Mouse (Mus musculus) neural tube, embryonic 12.5 days (tissue): ENCODE measurements around the gene Metap2. TPM values are rescaled to one million over a fixed set of nuclear protein-coding genes. Genes with fewer than 3 reads are reported as not detected.
A peak's percentile ranks its signal among the peaks of the same experiment; 100 is the strongest.

Experiments
- ATAC-seq: fragments of 200-750 bp; cut with Nextera tagmentation; 2 replicates; pipeline ENCODE4 v1.8.0; 2017; ENCODE audit warnings: low read depth, mild to moderate bottlenecking, moderate TSS enrichment, moderate library complexity; ENCODE audit not compliant: low FRiP score
- H3K27ac ChIP-seq: fragments of 300-500 bp; sonication (generic); 2 replicates; pipeline ENCODE4 v1.5.1; 2016
- H3K27me3 ChIP-seq: fragments of 300-500 bp; sonication (generic); replicated peaks from 2 replicates; pipeline ENCODE4 v1.6.1; 2016; ENCODE audit warnings: mild to moderate bottlenecking
- H3K36me3 ChIP-seq: fragments of 300-500 bp; sonication (generic); 2 replicates; pipeline ENCODE4 v1.6.1; 2016; ENCODE audit warnings: mild to moderate bottlenecking
- H3K4me1 ChIP-seq: fragments of 300-500 bp; sonication (generic); 2 replicates; pipeline ENCODE4 v1.6.1; 2016
- H3K4me2 ChIP-seq: fragments of 300-500 bp; sonication (generic); replicated peaks from 2 replicates; pipeline ENCODE4 v1.6.1; 2016; ENCODE audit warnings: mild to moderate bottlenecking
- H3K4me3 ChIP-seq: fragments of 300-500 bp; sonication (generic); 2 replicates; pipeline ENCODE4 v1.5.1; 2016
- H3K9ac ChIP-seq: fragments of 300-500 bp; sonication (generic); 2 replicates; pipeline ENCODE4 v1.6.1; 2016; ENCODE audit warnings: mild to moderate bottlenecking
- H3K9me3 ChIP-seq: fragments of 300-500 bp; sonication (generic); 2 replicates; pipeline ENCODE4 v1.6.1; 2016; ENCODE audit warnings: mild to moderate bottlenecking
- WGBS: fragments of 180-500 bp; shearing (Covaris S2); methylation state at CpG from one replicate; pipeline ENCODE4 v1.1.7; 2016; 5-methylcytosine and 5-hydroxymethylcytosine counted together
- polyA plus RNA-seq: library from polyadenylated mRNA; unstranded; fragments of >200 nt; fragmentation: Nextera tagmentation; extraction: Ambion mirVana; gene quantifications from 2 replicates; pipeline ENCODE4 v1.2.1, GENCODE M21; 2016

Gene Metap2
- polyA plus RNA-seq, result 191 and 201 TPM in 2 replicates

DNA sequence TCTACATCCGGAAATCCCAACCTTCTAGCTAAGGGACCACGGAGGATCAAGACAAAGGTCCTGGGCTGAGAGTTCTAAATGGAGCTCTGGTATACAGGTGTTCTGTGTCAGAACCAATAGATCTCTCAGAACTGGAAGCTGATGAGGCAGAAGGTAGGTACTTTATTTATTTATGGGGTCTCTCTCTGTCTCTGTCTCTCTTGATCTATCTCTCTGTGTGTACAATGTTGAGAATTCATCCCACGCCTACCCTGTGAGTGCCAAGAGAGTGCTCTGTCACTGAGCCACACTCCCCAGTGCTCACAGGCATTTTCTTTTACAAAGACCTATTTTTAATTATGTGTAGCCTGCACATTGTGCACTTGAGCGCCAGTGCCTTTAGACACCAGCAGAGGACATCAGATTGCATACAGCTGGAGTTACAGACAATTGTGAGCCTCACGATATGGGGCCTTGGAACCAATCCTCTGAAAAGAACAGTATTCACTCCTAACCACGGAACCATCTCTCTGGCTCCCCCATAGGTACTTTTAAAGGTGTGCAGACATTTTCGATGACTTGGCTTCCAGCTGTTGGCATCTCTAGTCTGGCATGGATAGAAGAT lies at the start of gene Metap2:
Metap2 (minus strand) TSS at position 51 of the 604 bp plus-strand sequence.
- no peak for ATAC-seq
- Histone ChIP-seq H3K9ac (no peak within 1 kb of the TSS), H3K9me3 (no peaks in the 10 kb centered on the region), H3K4me2 (no peak within 1 kb of the TSS), H3K4me3 (no peak within 1 kb of the TSS), H3K36me3 (no peaks in the 10 kb centered on the region), H3K27me3 (no peaks in the 10 kb centered on the region), H3K27ac (no peak within 1 kb of the TSS), H3K4me1 (no peaks in the 10 kb centered on the region)
- 69% methylated on average over 7 of the region's 7 CpGs for WGBS

DNA sequence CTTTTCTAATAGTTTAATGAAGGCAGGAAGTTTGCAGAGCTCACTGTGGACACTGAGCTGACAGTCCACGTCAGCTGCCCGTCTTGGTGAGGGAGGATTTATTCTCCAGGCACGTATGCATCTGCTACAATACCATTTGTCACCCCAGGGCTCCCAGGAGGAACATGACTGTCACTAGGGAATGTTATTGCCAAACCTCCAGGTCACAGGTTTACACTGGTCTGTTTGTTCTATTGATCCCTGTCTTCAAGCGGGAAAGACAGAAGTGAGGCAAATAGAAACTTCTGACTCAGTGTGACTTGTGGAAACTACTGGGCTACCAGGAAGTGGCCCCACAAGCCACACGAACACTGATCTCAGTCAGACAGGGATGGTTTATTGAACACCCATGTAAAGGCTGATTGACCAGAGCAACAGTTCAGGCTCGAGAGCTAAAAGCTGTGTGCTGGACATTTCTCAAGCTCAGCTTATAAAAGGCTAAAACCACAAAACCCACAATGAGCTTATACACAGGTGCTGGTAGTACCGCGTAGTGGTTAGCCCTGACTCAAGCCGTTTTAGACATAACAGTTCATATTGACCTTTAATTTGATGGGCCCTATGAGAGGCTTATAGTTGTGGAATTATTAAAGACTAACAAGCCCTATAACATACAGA lies 49.1 kb upstream of the Metap2 start:
- H3K4me1 ChIP-seq, result peaks cover 11% of the 10 kb centered on the region; the same call in 1 of the 2 replicates
- no peak overlapping the region for H3K4me2 ChIP-seq
- no peaks in the 10 kb centered on the region for H3K36me3 ChIP-seq
- no peaks in the 10 kb centered on the region for H3K9me3 ChIP-seq
- no peak overlapping the region for H3K27ac ChIP-seq
- H3K9ac ChIP-seq, result no peak overlapping the region
- no peak for ATAC-seq
- no peak overlapping the region for H3K4me3 ChIP-seq
- no peaks in the 10 kb centered on the region for H3K27me3 ChIP-seq
- 60% methylated on average over 9 of the region's 9 CpGs for WGBS

DNA sequence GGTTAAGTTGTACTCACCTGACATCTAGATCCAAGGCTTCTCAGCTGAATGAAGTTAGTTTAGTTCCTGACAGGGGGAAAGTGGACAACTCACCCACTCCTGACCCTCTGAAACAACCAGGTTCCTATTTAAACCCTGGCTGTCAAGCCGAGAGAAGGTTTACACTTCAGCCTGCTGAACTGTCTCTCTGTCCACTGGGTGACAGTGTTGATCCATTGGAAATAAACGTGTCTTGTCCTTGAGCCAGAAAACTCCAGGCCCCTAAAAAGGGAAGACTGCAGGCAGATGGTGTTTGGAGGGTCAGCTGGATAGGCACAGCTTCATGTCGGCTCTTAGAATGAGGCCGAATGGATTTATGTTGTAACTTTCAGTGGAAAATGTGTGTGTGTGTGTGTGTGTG lies 48.5 kb upstream of the Metap2 start:
- WGBS, result 31% methylated on average over 4 of the region's 4 CpGs
- no peaks in the 10 kb centered on the region for H3K9me3 ChIP-seq

DNA sequence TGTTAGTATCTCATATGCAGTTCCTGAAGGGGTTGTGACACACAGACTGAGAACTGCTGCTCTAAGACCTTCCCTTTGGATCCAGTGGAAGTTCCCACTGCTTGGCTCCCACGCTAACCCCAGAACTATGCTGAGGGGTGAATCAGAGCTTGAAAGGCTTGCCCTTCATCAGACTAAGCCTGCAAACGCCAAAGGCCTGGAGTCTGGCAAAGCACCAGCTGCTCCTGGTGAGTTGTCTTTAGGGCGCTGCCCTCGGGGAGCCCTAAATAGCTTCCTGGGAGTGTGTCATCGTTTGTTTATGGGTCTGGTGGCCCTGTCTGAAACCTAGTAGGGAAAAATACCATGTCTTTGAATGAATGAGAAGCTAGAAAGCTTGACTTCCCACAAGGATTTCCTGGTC lies 47.3 kb upstream of the Metap2 start:
- Histone ChIP-seq H3K9ac (no peak overlapping the region), H3K27me3 (no peaks in the 10 kb centered on the region), H3K4me2 (no peak overlapping the region), H3K27ac (no peak overlapping the region), H3K4me1 (peaks cover 11% of the 10 kb centered on the region; the same call in 1 of the 2 replicates), H3K36me3 (no peaks in the 10 kb centered on the region), H3K4me3 (no peak overlapping the region), H3K9me3 (no peaks in the 10 kb centered on the region)
- ATAC-seq, result no peak
- WGBS, result 34% methylated on average over 5 of the region's 5 CpGs

More for the DNA sequence above, 48.5 kb upstream of the Metap2 start:
- peaks cover 11% of the 10 kb centered on the region; the same call in 1 of the 2 replicates for H3K4me1 ChIP-seq
- 0 out of 2 replicates have a peak, but pooled peaks have one; percentile 25 for ATAC-seq
- no peak overlapping the region for H3K9ac ChIP-seq
- H3K4me2 ChIP-seq, result no peak overlapping the region
- no peak overlapping the region for H3K4me3 ChIP-seq
- H3K27ac ChIP-seq, result no peak overlapping the region
- H3K36me3 ChIP-seq, result no peaks in the 10 kb centered on the region
- H3K27me3 ChIP-seq, result no peaks in the 10 kb centered on the region

DNA sequence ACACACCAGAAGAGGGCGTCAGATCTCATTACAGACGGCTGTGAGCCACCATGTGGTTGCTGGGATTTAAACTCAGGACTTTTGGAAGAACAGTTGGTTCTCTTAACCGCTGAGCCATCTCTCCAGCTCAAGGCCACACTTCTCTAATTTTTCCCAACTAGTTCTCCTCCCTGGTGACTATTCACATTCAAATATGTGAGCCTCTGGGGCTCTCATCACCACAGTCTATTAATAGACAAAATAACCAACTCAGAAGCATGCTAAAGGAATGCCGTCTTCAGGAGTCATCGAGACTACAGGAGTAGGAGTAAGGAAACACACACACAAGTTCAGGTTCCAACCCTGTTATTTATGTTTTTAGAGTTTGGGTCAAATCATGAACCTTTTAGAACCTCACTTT lies 43.4 kb upstream of the Metap2 start:
- H3K27me3 ChIP-seq, result no peaks in the 10 kb centered on the region
- H3K4me2 ChIP-seq, result no peak overlapping the region
- H3K9ac ChIP-seq, result no peak overlapping the region
- no peak overlapping the region for H3K4me3 ChIP-seq
- no peaks in the 10 kb centered on the region for H3K9me3 ChIP-seq
- no peak overlapping the region for H3K27ac ChIP-seq
- ATAC-seq, result no peak
- 84% methylated on average over 5 of the region's 5 CpGs for WGBS
- peaks cover 3% of the 10 kb centered on the region; the same call in 1 of the 2 replicates for H3K4me1 ChIP-seq
- H3K36me3 ChIP-seq, result no peaks in the 10 kb centered on the region

DNA sequence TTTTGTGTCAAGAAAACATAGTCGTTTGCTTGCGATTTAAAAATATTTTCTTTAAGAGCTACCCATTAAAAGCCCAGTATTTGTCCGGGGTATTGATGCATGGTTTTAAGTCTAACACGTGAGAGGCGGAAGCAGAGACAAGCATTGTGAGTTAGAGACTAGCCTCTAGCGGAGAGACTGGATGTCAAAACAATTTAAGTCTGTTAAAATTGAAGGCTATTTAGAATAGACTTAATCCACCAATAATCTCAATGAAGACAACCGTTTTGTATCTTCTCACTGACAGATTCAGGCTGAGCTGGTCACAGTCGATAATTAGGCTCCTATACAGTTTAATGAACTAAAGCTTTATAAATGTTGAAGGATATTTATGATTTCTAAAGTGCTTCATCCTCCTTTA lies 42.8 kb upstream of the Metap2 start:
- Histone ChIP-seq H3K4me1 (no peaks in the 10 kb centered on the region), H3K4me3 (no peak overlapping the region), H3K27me3 (no peaks in the 10 kb centered on the region), H3K4me2 (no peak overlapping the region), H3K27ac (no peak overlapping the region), H3K9ac (no peak overlapping the region), H3K9me3 (no peaks in the 10 kb centered on the region), H3K36me3 (no peaks in the 10 kb centered on the region)
- 90% methylated on average over 8 of the region's 8 CpGs for WGBS
- ATAC-seq, result no peak

DNA sequence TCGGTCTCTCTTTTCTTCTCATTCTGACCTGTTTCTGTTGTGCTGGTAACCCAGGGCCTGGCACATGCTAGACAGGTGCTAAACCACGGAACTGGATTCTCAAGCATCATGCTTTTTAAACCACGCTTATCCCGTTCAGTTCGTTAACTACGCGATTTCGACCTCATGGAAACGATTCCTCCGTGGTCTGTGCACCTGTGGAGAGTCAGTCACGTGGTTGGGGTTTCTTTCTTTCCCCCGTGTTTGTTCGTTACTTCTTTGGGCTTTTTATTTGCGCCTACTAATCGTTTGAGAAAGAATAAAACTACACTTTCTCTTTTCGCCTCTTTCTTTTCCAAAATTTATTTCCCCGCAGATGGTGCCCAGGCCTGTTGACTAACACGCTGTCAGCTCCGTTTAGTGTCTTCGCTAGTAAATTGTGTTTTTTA lies 42.0 kb upstream of the Metap2 start:
- no peak for ATAC-seq
- WGBS, result 85% methylated on average over 20 of the region's 20 CpGs

DNA sequence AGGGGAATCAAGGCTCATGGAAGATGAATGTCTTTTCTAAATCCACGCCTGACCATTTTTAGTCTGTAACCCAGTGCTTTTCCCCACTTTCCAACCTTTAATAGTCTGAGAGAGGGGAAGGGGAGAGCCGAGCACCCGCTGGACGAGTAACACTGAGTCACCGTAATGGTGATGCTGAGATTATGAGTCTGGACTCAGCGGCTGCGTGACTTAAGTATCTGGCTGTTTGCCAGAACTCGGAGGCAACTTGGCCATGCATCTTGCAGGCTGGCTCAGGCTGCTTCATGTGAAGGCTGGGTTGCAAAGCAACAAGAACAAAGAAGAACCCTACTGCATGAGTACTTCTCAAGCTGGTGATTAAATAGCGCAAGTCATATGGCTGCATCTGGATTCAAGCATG lies 37.1 kb upstream of the Metap2 start:
- no peak overlapping the region for H3K27ac ChIP-seq
- WGBS, result 65% methylated on average over 9 of the region's 9 CpGs

More for the DNA sequence above, 42.0 kb upstream of the Metap2 start:
- no peaks in the 10 kb centered on the region for H3K36me3 ChIP-seq
- no peak overlapping the region for H3K4me2 ChIP-seq
- H3K4me3 ChIP-seq, result no peak overlapping the region
- no peak overlapping the region for H3K9ac ChIP-seq
- H3K27ac ChIP-seq, result no peak overlapping the region
- H3K9me3 ChIP-seq, result no peaks in the 10 kb centered on the region
- no peaks in the 10 kb centered on the region for H3K4me1 ChIP-seq
- no peaks in the 10 kb centered on the region for H3K27me3 ChIP-seq

DNA sequence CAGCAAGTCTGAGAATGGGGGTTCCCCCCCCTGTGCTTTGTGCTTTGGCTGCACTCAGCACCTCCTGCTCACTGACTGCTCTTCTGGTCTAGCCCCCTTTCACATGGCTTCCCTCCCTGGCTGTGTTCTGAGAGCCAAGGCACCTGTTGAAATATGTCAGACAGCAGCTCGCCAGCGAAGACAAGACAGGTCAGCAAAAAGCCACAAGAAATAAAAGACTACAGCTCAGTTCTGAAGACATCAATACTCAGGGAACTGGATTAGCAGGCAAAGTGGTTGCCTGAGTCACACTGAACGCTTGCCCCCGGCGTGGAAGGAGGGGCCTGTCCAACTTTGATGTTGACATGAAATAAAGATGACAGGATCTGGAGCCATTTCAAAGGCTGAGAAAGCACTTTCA lies 36.0 kb upstream of the Metap2 start:
- Histone ChIP-seq H3K4me3 (no peak overlapping the region), H3K9me3 (no peaks in the 10 kb centered on the region), H3K27ac (no peak overlapping the region), H3K36me3 (no peaks in the 10 kb centered on the region), H3K27me3 (no peaks in the 10 kb centered on the region), H3K4me2 (no peak overlapping the region), H3K9ac (no peak overlapping the region), H3K4me1 (no peaks in the 10 kb centered on the region)
- WGBS, result 74% methylated on average over 5 of the region's 5 CpGs
- ATAC-seq, result no peak

More for the DNA sequence above, 37.1 kb upstream of the Metap2 start:
- H3K4me1 ChIP-seq, result no peaks in the 10 kb centered on the region
- no peaks in the 10 kb centered on the region for H3K27me3 ChIP-seq
- no peaks in the 10 kb centered on the region for H3K9me3 ChIP-seq
- no peak overlapping the region for H3K9ac ChIP-seq
- no peak overlapping the region for H3K4me2 ChIP-seq
- no peak for ATAC-seq
- H3K36me3 ChIP-seq, result no peaks in the 10 kb centered on the region
- H3K4me3 ChIP-seq, result no peak overlapping the region

DNA sequence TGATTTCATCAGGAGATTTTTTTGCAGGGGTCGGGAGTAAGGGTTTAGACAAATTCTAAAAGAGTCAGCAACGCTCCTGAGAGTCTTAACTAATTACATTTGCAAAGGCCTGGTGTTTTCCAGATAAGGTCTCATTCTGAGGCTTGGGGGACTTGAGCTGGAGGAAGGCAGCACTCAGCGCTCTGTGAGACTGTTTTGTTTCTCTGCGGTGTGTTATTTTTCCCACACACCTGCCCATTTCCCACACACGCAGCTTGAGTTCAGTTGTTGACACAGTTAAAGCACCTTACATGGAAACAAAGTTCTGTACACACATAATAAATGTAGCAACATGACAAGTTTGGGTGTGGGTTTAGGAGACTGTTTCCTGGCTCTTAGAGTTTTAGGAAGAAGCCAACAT lies 35.1 kb upstream of the Metap2 start:
- peaks cover 6% of the 10 kb centered on the region; the same call in 1 of the 2 replicates for H3K9me3 ChIP-seq
- WGBS, result 81% methylated on average over 5 of the region's 5 CpGs
- ATAC-seq, result no peak
- H3K27ac ChIP-seq, result no peak overlapping the region
- H3K9ac ChIP-seq, result no peak overlapping the region
- no peak overlapping the region for H3K4me2 ChIP-seq
- no peaks in the 10 kb centered on the region for H3K27me3 ChIP-seq
- no peaks in the 10 kb centered on the region for H3K36me3 ChIP-seq
- H3K4me1 ChIP-seq, result no peaks in the 10 kb centered on the region
- no peak overlapping the region for H3K4me3 ChIP-seq

DNA sequence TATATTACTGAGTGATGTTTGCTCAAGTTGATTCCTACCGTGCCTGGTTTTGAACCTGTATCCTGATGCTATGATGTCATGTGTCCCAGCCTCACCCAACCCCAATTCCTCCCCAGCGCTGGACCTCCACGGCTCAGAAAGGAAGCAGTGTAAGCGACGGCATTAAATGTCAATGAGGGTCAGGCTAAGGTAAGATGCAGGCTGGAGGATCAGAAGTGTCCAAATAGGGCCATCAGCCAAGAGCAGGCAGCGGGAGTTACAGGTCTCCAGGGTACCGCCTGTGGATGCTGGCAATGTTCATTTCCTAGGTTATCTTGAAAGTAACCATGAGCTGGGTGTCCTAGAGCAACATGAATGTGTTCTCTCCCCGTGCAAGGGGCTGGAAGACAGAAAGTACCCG lies 34.5 kb upstream of the Metap2 start:
- Histone ChIP-seq H3K4me2 (no peak overlapping the region), H3K27ac (no peak overlapping the region), H3K9ac (no peak overlapping the region), H3K9me3 (peaks cover 7% of the 10 kb centered on the region; the same call in 1 of the 2 replicates), H3K27me3 (no peaks in the 10 kb centered on the region), H3K36me3 (no peaks in the 10 kb centered on the region), H3K4me3 (no peak overlapping the region), H3K4me1 (no peaks in the 10 kb centered on the region)
- no peak for ATAC-seq
- WGBS, result 84% methylated on average over 9 of the region's 9 CpGs

DNA sequence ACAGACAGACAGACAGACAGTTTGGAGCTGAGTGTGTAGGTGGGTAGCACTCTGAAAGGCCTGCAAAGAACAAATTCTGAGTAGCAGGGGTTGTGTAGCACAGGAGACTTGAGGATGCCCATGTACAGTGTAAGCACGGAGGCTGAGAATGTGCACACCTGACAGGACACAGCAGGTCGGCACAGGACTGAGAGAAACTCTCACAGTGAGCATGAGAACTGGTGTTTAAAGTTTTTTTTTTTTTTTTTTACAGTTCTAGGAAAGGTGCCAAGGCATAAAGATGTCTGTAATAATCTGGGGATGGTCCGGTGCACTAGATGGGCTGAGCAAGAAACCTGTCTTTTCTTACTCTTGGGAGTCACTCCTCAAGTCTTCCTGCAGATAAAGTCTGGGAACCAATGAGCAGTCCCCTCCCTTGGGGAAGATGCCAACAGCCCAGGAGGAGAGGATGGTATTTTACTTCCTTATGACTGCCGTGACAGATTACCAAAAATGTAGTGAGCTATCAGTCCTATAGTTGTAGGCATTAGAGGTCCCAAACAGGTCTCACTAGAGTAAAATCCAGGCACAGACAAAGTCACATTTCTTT lies 33.4 kb upstream of the Metap2 start:
- no peaks in the 10 kb centered on the region for H3K27me3 ChIP-seq
- no peak overlapping the region for H3K4me3 ChIP-seq
- no peak for ATAC-seq
- H3K36me3 ChIP-seq, result no peaks in the 10 kb centered on the region
- H3K4me1 ChIP-seq, result no peaks in the 10 kb centered on the region
- H3K9me3 ChIP-seq, result peaks cover 7% of the 10 kb centered on the region; the same call in 1 of the 2 replicates
- no peak overlapping the region for H3K9ac ChIP-seq
- no peak overlapping the region for H3K4me2 ChIP-seq
- no peak overlapping the region for H3K27ac ChIP-seq
- WGBS, result 84% methylated on average over 4 of the region's 4 CpGs
